Mouse (Mus musculus) neural tube, embryonic 15.5 days (tissue): ENCODE measurements around the gene Olfr1344. TPM values are rescaled to one million over a fixed set of nuclear protein-coding genes. Genes with fewer than 3 reads are reported as not detected.
"Not testable (repeated sequence)": the region's sequence is repeated elsewhere in the genome, so short reads cannot be mapped to it uniquely, and the experiment has no call there.

Experiments
- ATAC-seq: fragments of 200-750 bp; cut with Nextera tagmentation; 2 replicates; pipeline ENCODE4 v1.8.0; 2017; ENCODE audit warnings: mild to moderate bottlenecking, moderate TSS enrichment, moderate library complexity; ENCODE audit not compliant: low FRiP score
- H3K27ac ChIP-seq: fragments of 300-500 bp; sonication (generic); replicated peaks from 2 replicates; pipeline ENCODE4 v1.5.1; 2015; ENCODE audit warnings: mild to moderate bottlenecking, inconsistent platforms
- H3K27me3 ChIP-seq: fragments of 300-500 bp; sonication (generic); replicated peaks from 2 replicates; pipeline ENCODE4 v1.6.1; 2015; ENCODE audit warnings: inconsistent platforms
- H3K36me3 ChIP-seq: fragments of 300-500 bp; sonication (generic); 2 replicates; pipeline ENCODE4 v1.6.1; 2015; ENCODE audit warnings: inconsistent platforms
- H3K4me1 ChIP-seq: fragments of 300-500 bp; sonication (generic); 2 replicates; pipeline ENCODE4 v1.6.1; 2015; ENCODE audit warnings: inconsistent platforms
- H3K4me2 ChIP-seq: fragments of 300-500 bp; sonication (generic); 2 replicates; pipeline ENCODE4 v1.6.1; 2015; ENCODE audit warnings: inconsistent platforms, mild to moderate bottlenecking, moderate library complexity
- H3K4me3 ChIP-seq: fragments of 300-500 bp; sonication (generic); replicated peaks from 2 replicates; pipeline ENCODE4 v1.5.1; 2015; ENCODE audit warnings: mild to moderate bottlenecking, inconsistent platforms
- H3K9ac ChIP-seq: fragments of 300-500 bp; sonication (generic); replicated peaks from 2 replicates; pipeline ENCODE4 v1.6.1; 2015; ENCODE audit warnings: mild to moderate bottlenecking, inconsistent platforms
- H3K9me3 ChIP-seq: fragments of 300-500 bp; sonication (generic); replicated peaks from 2 replicates; pipeline ENCODE4 v1.6.1; 2016; ENCODE audit warnings: inconsistent platforms
- WGBS: fragments of 180-500 bp; shearing (Covaris S2); methylation state at CpG from one replicate; pipeline ENCODE4 v1.1.7; 2015; ENCODE audit warnings: mixed read lengths; 5-methylcytosine and 5-hydroxymethylcytosine counted together
- polyA plus RNA-seq: library from polyadenylated mRNA; unstranded; fragments of >200 nt; fragmentation: Nextera tagmentation; extraction: Ambion mirVana; gene quantifications from 2 replicates; pipeline ENCODE4 v1.2.1, GENCODE M21; 2015

Gene Olfr1344
- polyA plus RNA-seq, 1 experiment from 2014 or later = 0.05 TPM

GRCm38 (mm10) chr7:6447771-6448170, 9.3 kb downstream of the Olfr1344 start:
- 89% methylated on average over 5 of the region's 5 CpGs for WGBS
- no peaks in the 10 kb centered on the region for H3K9me3 ChIP-seq
- H3K4me1 ChIP-seq = no peaks in the 10 kb centered on the region
- H3K9ac ChIP-seq = no peak overlapping the region
- no peak for ATAC-seq
- no peak overlapping the region for H3K4me3 ChIP-seq
- H3K36me3 ChIP-seq = no peaks in the 10 kb centered on the region
- H3K27me3 ChIP-seq = no peaks in the 10 kb centered on the region
- H3K4me2 ChIP-seq = no peak overlapping the region
- H3K27ac ChIP-seq = no peak overlapping the region

GRCm38 (mm10) chr7:6455868-6456267, 17.4 kb downstream of the Olfr1344 start, which contains the start of gene Olfr1336:
Gene Olfr1336, plus strand, starts transcription at chr7:6456168.
- Histone ChIP-seq H3K36me3 (no peaks in the 10 kb centered on the region), H3K4me3 (no peak within 1 kb of the TSS), H3K27me3 (no peaks in the 10 kb centered on the region), H3K4me2 (no peak within 1 kb of the TSS), H3K4me1 (no peaks in the 10 kb centered on the region), H3K9ac (no peak within 1 kb of the TSS), H3K27ac (no peak within 1 kb of the TSS), H3K9me3 (no peaks in the 10 kb centered on the region)
- ATAC-seq = no peak

GRCm38 (mm10) chr7:6456399-6456798, 17.9 kb downstream of the Olfr1344 start:
- Histone ChIP-seq H3K9me3 (no peaks in the 10 kb centered on the region), H3K4me1 (no peaks in the 10 kb centered on the region), H3K27me3 (no peaks in the 10 kb centered on the region), H3K27ac (no peak overlapping the region), H3K4me3 (no peak overlapping the region), H3K4me2 (no peak overlapping the region), H3K36me3 (no peaks in the 10 kb centered on the region), H3K9ac (no peak overlapping the region)
- WGBS = 44% methylated on average over 3 of the region's 3 CpGs
- ATAC-seq = no peak

GRCm38 (mm10) chr7:6466951-6467350, 28.5 kb downstream of the Olfr1344 start, which contains the start of gene Olfr1346:
Gene Olfr1346, plus strand, starts transcription at chr7:6467101.
- no peak within 1 kb of the TSS for H3K27ac ChIP-seq
- no peak within 1 kb of the TSS for H3K4me2 ChIP-seq
- no peaks in the 10 kb centered on the region for H3K27me3 ChIP-seq
- no peak within 1 kb of the TSS for H3K4me3 ChIP-seq
- H3K9me3 ChIP-seq = no peaks in the 10 kb centered on the region
- H3K36me3 ChIP-seq = no peaks in the 10 kb centered on the region
- ATAC-seq = no peak
- H3K9ac ChIP-seq = no peak within 1 kb of the TSS
- H3K4me1 ChIP-seq = no peaks in the 10 kb centered on the region

- not testable (repeated sequence) for H3K4me3 ChIP-seq, ATAC-seq, H3K4me2 ChIP-seq, H3K4me1 ChIP-seq, H3K9me3 ChIP-seq, H3K36me3 ChIP-seq, H3K27me3 ChIP-seq, H3K9ac ChIP-seq, H3K27ac ChIP-seq
- WGBS = 74% methylated on average over 2 of the region's 2 CpGs
Measured at GRCm38 (mm10) chr7:6477633-6478032, 39.1 kb downstream of the Olfr1344 start.

GRCm38 (mm10) chr7:6486841-6487240, 48.4 kb downstream of the Olfr1344 start, which contains the start of gene Olfr5:
Gene Olfr5, minus strand, starts transcription at chr7:6486941.
- 39% methylated on average over 2 of the region's 2 CpGs for WGBS
- H3K27me3 ChIP-seq = no peaks in the 10 kb centered on the region
- H3K4me3 ChIP-seq = no peak within 1 kb of the TSS
- H3K4me1 ChIP-seq = no peaks in the 10 kb centered on the region
- ATAC-seq = no peak
- H3K27ac ChIP-seq = no peak within 1 kb of the TSS
- H3K36me3 ChIP-seq = no peaks in the 10 kb centered on the region
- no peak within 1 kb of the TSS for H3K9ac ChIP-seq
- no peaks in the 10 kb centered on the region for H3K9me3 ChIP-seq
- H3K4me2 ChIP-seq = no peak within 1 kb of the TSS

Other genes starting within 250 kb of the Olfr1344 start
- not detected in 2 replicates for gene Galp, start 241.6 kb upstream of the Olfr1344 start, polyA plus RNA-seq
- not detected in 2 replicates for gene Zscan5b, start 216.4 kb upstream of the Olfr1344 start, polyA plus RNA-seq
- gene Epp13, start 186.0 kb upstream of the Olfr1344 start, polyA plus RNA-seq = 0.37 TPM in 1 of 2 replicates, not detected in the other
- 14.3 and 16.2 TPM in 2 replicates for gene Zfp667, start 152.1 kb upstream of the Olfr1344 start, polyA plus RNA-seq
- 12.7 and 13.7 TPM in 2 replicates for gene Zfp583, start 107.4 kb upstream of the Olfr1344 start, polyA plus RNA-seq
- 7.3 and 9.0 TPM in 2 replicates for gene Gm3854, start 94.9 kb upstream of the Olfr1344 start, polyA plus RNA-seq
- 4.0 and 5.9 TPM in 2 replicates for gene Zfp78, start 75.4 kb upstream of the Olfr1344 start, polyA plus RNA-seq
- 13.2 and 13.8 TPM in 2 replicates for gene Zfp28, start 55.4 kb upstream of the Olfr1344 start, polyA plus RNA-seq
- gene Smim17, start 40.0 kb upstream of the Olfr1344 start, polyA plus RNA-seq = 7.8 and 9.5 TPM in 2 replicates
- 0.15 TPM in 1 of 2 replicates, not detected in the other for gene Gm20715, start 28.4 kb upstream of the Olfr1344 start, polyA plus RNA-seq
- 0.03 TPM in 1 of 2 replicates, not detected in the other for gene Olfr1336, start 17.5 kb downstream of the Olfr1344 start, polyA plus RNA-seq
- not detected in 2 replicates for gene Olfr1346, start 28.4 kb downstream of the Olfr1344 start, polyA plus RNA-seq
- gene Olfr5, start 48.3 kb downstream of the Olfr1344 start, polyA plus RNA-seq = not detected in 2 replicates
- not detected in 2 replicates for gene Olfr1347, start 61.1 kb downstream of the Olfr1344 start, polyA plus RNA-seq
- gene Olfr1348, start 70.1 kb downstream of the Olfr1344 start, polyA plus RNA-seq = not detected in 2 replicates
- not detected in 2 replicates for gene Olfr1349, start 84.3 kb downstream of the Olfr1344 start, polyA plus RNA-seq
- not detected in 2 replicates for gene Olfr1350, start 126.2 kb downstream of the Olfr1344 start, polyA plus RNA-seq